8 mouse cellular contexts compared by ENCODE assay signal in the genomic region with DNA sequence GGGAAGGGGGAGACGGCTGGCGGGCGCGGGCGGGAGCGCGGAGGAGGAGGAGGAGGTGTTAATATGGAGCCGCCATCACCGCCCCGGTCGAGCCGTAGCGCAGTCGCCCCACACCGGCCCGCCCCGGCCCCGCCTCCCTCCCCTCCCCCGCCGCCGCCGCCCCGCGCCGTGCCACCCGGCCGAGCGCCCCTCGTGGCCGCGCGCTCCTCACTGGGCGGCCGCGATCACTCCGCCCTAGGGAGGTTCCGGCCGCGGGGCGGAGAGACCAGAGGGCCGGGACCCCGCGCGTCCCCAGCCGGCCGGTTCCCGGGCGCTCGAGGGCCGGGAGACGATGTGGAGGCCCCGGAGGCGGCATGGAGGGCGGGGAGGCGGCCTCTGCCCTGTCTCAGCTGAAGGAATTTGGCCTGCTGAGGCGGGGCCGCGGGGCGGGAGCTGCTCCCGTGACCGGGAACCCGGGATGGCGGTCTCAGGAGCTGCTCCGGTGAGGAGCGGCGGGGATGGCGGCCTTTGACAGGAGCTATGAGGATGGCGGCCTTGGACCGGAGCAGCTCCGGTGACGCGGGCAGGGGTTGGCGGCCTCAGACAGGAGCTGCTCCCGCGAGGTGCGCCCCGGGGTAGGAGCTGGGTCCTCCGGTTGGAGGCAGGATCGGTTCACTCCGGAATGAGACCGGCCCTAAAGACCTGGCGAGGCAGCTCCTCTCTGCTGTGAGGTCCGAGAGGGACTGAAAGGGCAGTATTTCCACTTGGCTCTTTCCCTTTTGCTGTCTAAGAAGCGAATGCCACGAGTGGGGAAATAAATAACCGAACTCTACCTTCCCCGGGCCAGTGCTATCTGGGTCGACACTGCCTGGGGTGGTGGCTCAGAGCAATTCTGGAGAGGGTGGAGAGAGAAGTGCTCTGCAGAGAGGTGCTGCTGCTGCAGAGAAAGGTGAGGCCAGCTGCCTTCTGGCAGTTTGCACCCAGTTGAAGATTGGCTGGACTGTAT. TPM values are rescaled to one million over a fixed set of nuclear protein-coding genes. Genes with fewer than 3 reads are reported as not detected.
DNase-seq lines count a peak whose midpoint lies in the region; ATAC-seq and TF ChIP-seq lines count a peak whose summit lies in the region.

TSS of gene Rcor3 (minus strand) at position 137 of the 985 bp plus-strand sequence.

- peak within 1 kb of the TSS; percentile 98 for H3K27ac ChIP-seq in embryonic facial prominence, embryonic 14.5 days (replicated peaks; ENCODE audit: low read depth, low read length)
- H3K27ac ChIP-seq in limb, embryonic 14.5 days (replicated peaks; ENCODE audit: low read depth, low read length): peak within 1 kb of the TSS; percentile 99
- peak within 1 kb of the TSS; percentile 98 for H3K27ac ChIP-seq in midbrain, postnatal 0 days (ENCODE audit: low read depth, low read length)

- H3K9ac ChIP-seq in embryonic facial prominence, embryonic 14.5 days (ENCODE audit: low read depth, low read length): peak within 1 kb of the TSS; percentile 94
- peak within 1 kb of the TSS; percentile 93 for H3K9ac ChIP-seq in limb, embryonic 14.5 days (ENCODE audit: low read depth, low read length, severe bottlenecking)
- peak within 1 kb of the TSS; percentile 91 for H3K9ac ChIP-seq in midbrain, postnatal 0 days (replicated peaks; ENCODE audit: low read length, poor library complexity, severe bottlenecking)

- TF ChIP-seq POLR2A in limb, embryonic 14.5 days (IDR thresholded peaks at IDR 0.05; ENCODE audit: borderline replicate concordance, extremely low read depth, insufficient read depth, insufficient read length): peak; percentile 40; the same call in 1 of the 2 replicates

- no peaks in the 10 kb centered on the region for H3K27me3 ChIP-seq in embryonic facial prominence, embryonic 14.5 days (replicated peaks; ENCODE audit: control insufficient read depth, insufficient read depth, low read length)
- H3K27me3 ChIP-seq in limb, embryonic 14.5 days (ENCODE audit: control insufficient read depth, insufficient read depth, low read length): no peaks in the 10 kb centered on the region
- no peaks in the 10 kb centered on the region for H3K27me3 ChIP-seq in midbrain, postnatal 0 days (ENCODE audit: insufficient read depth, low read length)

- H3K4me3 ChIP-seq in embryonic facial prominence, embryonic 14.5 days (ENCODE audit: low read depth, low read length): peak within 1 kb of the TSS; percentile 81
- peak within 1 kb of the TSS; percentile 83 for H3K4me3 ChIP-seq in limb, embryonic 14.5 days (replicated peaks; ENCODE audit: low read length)
- peak within 1 kb of the TSS; percentile 61 for H3K4me3 ChIP-seq in midbrain, postnatal 0 days (ENCODE audit: low read depth, low read length)

- H3K4me1 ChIP-seq in embryonic facial prominence, embryonic 14.5 days (ENCODE audit: control insufficient read depth, insufficient read depth, low read length): peaks cover 14% of the 10 kb centered on the region
- peaks cover 7% of the 10 kb centered on the region; the same call in 1 of the 2 replicates for H3K4me1 ChIP-seq in limb, embryonic 14.5 days (ENCODE audit: control insufficient read depth, insufficient read depth, low read length)
- peaks cover 4% of the 10 kb centered on the region; the same call in 1 of the 2 replicates for H3K4me1 ChIP-seq in midbrain, postnatal 0 days (ENCODE audit: insufficient read depth, low read length)

- peak; percentile 77 for ATAC-seq in embryonic facial prominence, embryonic 14.5 days (ENCODE audit: low read depth)
- peak; percentile 69 for ATAC-seq in limb, embryonic 14.5 days (ENCODE audit: low FRiP score, low read depth)
- peak; percentile 85 for ATAC-seq in midbrain, postnatal 0 days (ENCODE audit: low FRiP score)

- peaks cover 7% of the 10 kb centered on the region for H3K36me3 ChIP-seq in embryonic facial prominence, embryonic 14.5 days (ENCODE audit: control insufficient read depth, insufficient read depth, low read length)
- 0 out of 2 replicates have a peak, but pooled peaks cover 6% of the 10 kb centered on the region for H3K36me3 ChIP-seq in limb, embryonic 14.5 days (ENCODE audit: control insufficient read depth, insufficient read depth, low read length)
- H3K36me3 ChIP-seq in midbrain, postnatal 0 days (ENCODE audit: insufficient read depth, low read length): no peaks in the 10 kb centered on the region

- TF ChIP-seq CTCF in midbrain, postnatal 0 days (IDR thresholded peaks at IDR 0.05): peak; percentile 37

- DNase-seq in 3T3-L1 (ENCODE audit: low read depth, low spot score): peak; percentile 66
- peak; percentile 68 to 72 for DNase-seq in adrenal gland, postnatal 4 days (ENCODE audit: low spot score in 2 of 2)
- peak; percentile 86 for DNase-seq in embryonic facial prominence, embryonic 14.5 days (ENCODE audit: low spot score)
- DNase-seq in heart, adult 8-10 months (ENCODE audit: low spot score): peak; percentile 79
- DNase-seq in kidney, adult 9 months: peak; percentile 90
- peak; percentile 68 for DNase-seq in limb, embryonic 14.5 days (ENCODE audit: low spot score)
- peak; percentile 87 for DNase-seq in midbrain, postnatal 0 days (ENCODE audit: low spot score)
- DNase-seq in spleen, postnatal 14 days (ENCODE audit: low spot score in 2 of 2): peak; percentile 66 to 72

- WGBS in embryonic facial prominence, embryonic 14.5 days: under 1% methylated on average over 23 of the region's 88 CpGs
- under 1% methylated on average over 44 of the region's 88 CpGs for WGBS in limb, embryonic 14.5 days
- WGBS in midbrain, postnatal 0 days: 0% methylated on average over 61 of the region's 88 CpGs

- peak within 1 kb of the TSS; percentile 84 for H3K4me2 ChIP-seq in embryonic facial prominence, embryonic 14.5 days (ENCODE audit: low read depth, low read length)
- H3K4me2 ChIP-seq in limb, embryonic 14.5 days (replicated peaks; ENCODE audit: low read depth, low read length, severe bottlenecking): peak within 1 kb of the TSS; percentile 85
- H3K4me2 ChIP-seq in midbrain, postnatal 0 days (ENCODE audit: low read depth, low read length, poor library complexity, severe bottlenecking): peak within 1 kb of the TSS; percentile 85

- H3K9me3 ChIP-seq in embryonic facial prominence, embryonic 14.5 days (ENCODE audit: control insufficient read depth, low read length): no peaks in the 10 kb centered on the region
- no peaks in the 10 kb centered on the region for H3K9me3 ChIP-seq in limb, embryonic 14.5 days (ENCODE audit: control insufficient read depth, low read length)
- no peaks in the 10 kb centered on the region for H3K9me3 ChIP-seq in midbrain, postnatal 0 days (ENCODE audit: low read length)

RNA-seq across cellular contexts. Expression of gene Rcor3, which starts in this region (rescaled TPM):
- 10 to 100 TPM; 50.1 to 50.4 TPM for total RNA-seq in adrenal gland, postnatal 4 days (2021)
- 30.8 and 32.6 TPM in 2 replicates for polyA plus RNA-seq in embryonic facial prominence, embryonic 14.5 days (2014; fragmentation: Nextera tagmentation; extraction: Ambion mirVana)
- 10 to 100 TPM; 29.7 to 41.6 (median 37.0) TPM for total RNA-seq in heart, adult 8-10 months (2022)
- polyA plus RNA-seq in limb, embryonic 14.5 days (2012; rRNA removed): 49.8 and 73.2 TPM in 2 replicates
- 34.3 and 39.1 TPM in 2 replicates for polyA plus RNA-seq in limb, embryonic 14.5 days (2014; fragmentation: Nextera tagmentation; extraction: Ambion mirVana)
- 35.1 and 47.7 TPM in 2 replicates for total RNA-seq in midbrain, postnatal 0 days (2014; rRNA removed)
- polyA plus RNA-seq in midbrain, postnatal 0 days (2015; fragmentation: Nextera tagmentation; extraction: Ambion mirVana): 54.7 and 56.1 TPM in 2 replicates

Comparison
In these comparisons a context has a peak if more than half of its experiments do, and no peak if none do; other contexts are left out.
1. Peak in every context shown above with its lines: DNase-seq, ATAC-seq, H3K4me3 ChIP-seq and H3K27ac ChIP-seq.